Comparison of ENCODE assay signal across 18 mouse cellular contexts in genomic region chr9:102916076-102916475, GRCm38 (mm10).
A peak's percentile ranks its signal among the peaks of the same experiment; 100 is the strongest.
DNase-seq lines count a peak whose midpoint lies in the region; ATAC-seq and TF ChIP-seq lines count a peak whose summit lies in the region.
"Had no signal": no experiment of that assay in that cellular context is flagged by ENCODE, and none has a peak within 500 bp of the region (broad histone marks: within the 10 kb centered on the region; RNA-seq: fewer than 3 reads in every experiment).

No protein-coding gene starts in this region.

- H3K9me3 ChIP-seq in heart, embryonic 13.5 days: no peaks in the 10 kb centered on the region
- H3K9me3 ChIP-seq in lung, embryonic 16.5 days (ENCODE audit: control insufficient read depth, low read length): no peaks in the 10 kb centered on the region
- no peaks in the 10 kb centered on the region for H3K9me3 ChIP-seq in forebrain, postnatal 0 days (ENCODE audit: low read length)
- H3K9me3 ChIP-seq: embryonic facial prominence, embryonic 13.5 days; forebrain, embryonic 13.5 days; hindbrain, embryonic 13.5 days had no signal

- WGBS in heart, embryonic 13.5 days: 83% methylated on average over 7 of the region's 7 CpGs
- WGBS in lung, embryonic 16.5 days: 74% methylated on average over 7 of the region's 7 CpGs
- WGBS in forebrain, postnatal 0 days: 90% methylated on average over 7 of the region's 7 CpGs

- no peak for DNase-seq in heart, adult 18-20 months
- peak; percentile 30 to 53 for DNase-seq in lung, adult 18-20 months
- no peak for DNase-seq in lung, postnatal 14 days
- peak; percentile 75 for DNase-seq in lung, postnatal 36 days
- no peak for DNase-seq in urinary bladder, postnatal 36 days (ENCODE audit: low spot score in 2 of 2)
- DNase-seq in forebrain, postnatal 0 days: no peak
- DNase-seq: adrenal gland, adult 2 months; adrenal gland, postnatal 25 days; cerebellum, adult 18-20 months; cerebellum, adult 9-11 months; cerebellum, postnatal 36 days; gastrocnemius, postnatal 36 days had no signal

- ATAC-seq in heart, embryonic 13.5 days (ENCODE audit: extremely low read depth, insufficient number of reproducible peaks, low FRiP score, low TSS enrichment): no peak
- ATAC-seq in lung, embryonic 16.5 days (ENCODE audit: low read depth): peak; percentile 56
- no peak for ATAC-seq in forebrain, postnatal 0 days
- ATAC-seq: forebrain, embryonic 13.5 days; hindbrain, postnatal 0 days had no signal

- TF ChIP-seq CTCF in forebrain, postnatal 0 days (IDR thresholded peaks at IDR 0.05; ENCODE audit: low read depth): no peak

- peaks cover 29% of the 10 kb centered on the region for H3K4me1 ChIP-seq in heart, embryonic 13.5 days
- H3K4me1 ChIP-seq in lung, embryonic 16.5 days (replicated peaks; ENCODE audit: control insufficient read depth, insufficient read depth, low read length): peaks cover 10% of the 10 kb centered on the region
- H3K4me1 ChIP-seq in forebrain, postnatal 0 days (ENCODE audit: insufficient read depth): no peaks in the 10 kb centered on the region
- H3K4me1 ChIP-seq: forebrain, embryonic 13.5 days; hindbrain, embryonic 13.5 days had no signal

- H3K4me2 ChIP-seq in heart, embryonic 13.5 days: no peak overlapping the region
- no peak overlapping the region for H3K4me2 ChIP-seq in lung, embryonic 16.5 days (ENCODE audit: low read depth, low read length)
- no peak overlapping the region for H3K4me2 ChIP-seq in forebrain, postnatal 0 days (ENCODE audit: low read depth)
- H3K4me2 ChIP-seq: embryonic facial prominence, embryonic 13.5 days; forebrain, embryonic 13.5 days; hindbrain, embryonic 13.5 days had no signal

- peaks cover 22% of the 10 kb centered on the region for H3K36me3 ChIP-seq in heart, embryonic 13.5 days
- no peaks in the 10 kb centered on the region; the same call in 1 of the 2 replicates for H3K36me3 ChIP-seq in lung, embryonic 16.5 days (ENCODE audit: control insufficient read depth, insufficient read depth, low read length)
- peaks cover 11% of the 10 kb centered on the region; the same call in 1 of the 2 replicates for H3K36me3 ChIP-seq in forebrain, postnatal 0 days (ENCODE audit: insufficient read depth)

- H3K27me3 ChIP-seq in heart, embryonic 13.5 days (replicated peaks): no peaks in the 10 kb centered on the region
- no peaks in the 10 kb centered on the region for H3K27me3 ChIP-seq in lung, embryonic 16.5 days (ENCODE audit: control insufficient read depth, insufficient read depth, low read depth, low read length)
- no peaks in the 10 kb centered on the region for H3K27me3 ChIP-seq in forebrain, postnatal 0 days (ENCODE audit: insufficient read depth, low read length)
- H3K27me3 ChIP-seq: embryonic facial prominence, embryonic 13.5 days; forebrain, embryonic 13.5 days; hindbrain, embryonic 13.5 days had no signal

- peak overlapping the region; percentile 66 for H3K27ac ChIP-seq in heart, embryonic 13.5 days (replicated peaks)
- peak overlapping the region; percentile 66 for H3K27ac ChIP-seq in lung, embryonic 16.5 days (ENCODE audit: low read length)
- H3K27ac ChIP-seq in forebrain, postnatal 0 days (ENCODE audit: low read depth, low read length): no peak overlapping the region
- H3K27ac ChIP-seq: embryonic facial prominence, embryonic 13.5 days; forebrain, embryonic 13.5 days; hindbrain, embryonic 13.5 days; hindbrain, postnatal 0 days had no signal

- H3K9ac ChIP-seq in heart, embryonic 13.5 days: no peak overlapping the region
- no peak overlapping the region for H3K9ac ChIP-seq in lung, embryonic 16.5 days (ENCODE audit: low read length)
- H3K9ac ChIP-seq in forebrain, postnatal 0 days: no peak overlapping the region
- H3K9ac ChIP-seq: embryonic facial prominence, embryonic 13.5 days; forebrain, embryonic 13.5 days; hindbrain, embryonic 13.5 days had no signal

- H3K4me3 ChIP-seq in heart, embryonic 13.5 days: no peak overlapping the region
- H3K4me3 ChIP-seq in lung, embryonic 16.5 days (ENCODE audit: low read length): no peak overlapping the region
- H3K4me3 ChIP-seq in forebrain, postnatal 0 days (ENCODE audit: low read depth, low read length): no peak overlapping the region
- H3K4me3 ChIP-seq: embryonic facial prominence, embryonic 13.5 days; forebrain, embryonic 13.5 days; hindbrain, embryonic 13.5 days had no signal

Comparison
In these comparisons a context has a peak if more than half of its experiments do, and no peak if none do; other contexts are left out.
1. DNase-seq: peak in lung, adult 18-20 months (2 of 2) and lung, postnatal 36 days (single experiment); none in heart, adult 18-20 months (0 of 2), lung, postnatal 14 days (single experiment), urinary bladder, postnatal 36 days (0 of 2) and forebrain, postnatal 0 days (single experiment).